Mouse (Mus musculus) cortical plate, adult 2 months (tissue): ENCODE data around the gene Adarb1. TPM values are rescaled to one million over a fixed set of nuclear protein-coding genes. Genes with fewer than 3 reads are reported as not detected.

Source experiments
- H3K27ac ChIP-seq: fragments of 200-500 bp; 2 replicates; pipeline ENCODE4 v1.5.1; 2012; ENCODE audit warnings: low read length, control low read depth, inconsistent platforms; ENCODE audit not compliant: insufficient read depth
- H3K4me1 ChIP-seq: fragments of 200-500 bp; 2 replicates; pipeline ENCODE4 v1.6.1; 2011; ENCODE audit warnings: low read length; ENCODE audit not compliant: control insufficient read depth, insufficient read depth
- H3K4me3 ChIP-seq: fragments of 200-500 bp; 2 replicates; pipeline ENCODE4 v1.5.1; 2011; ENCODE audit warnings: mild to moderate bottlenecking, low read length, control low read depth; ENCODE audit not compliant: insufficient read depth
- CTCF ChIP-seq: fragments of 200-500 bp; IDR thresholded peaks from 2 replicates; pipeline ENCODE4 v1.5.1; 2011; ENCODE audit warnings: mild to moderate bottlenecking, control low read depth, low read length; ENCODE audit not compliant: insufficient read depth; ENCODE audit errors: extremely low read depth
- POLR2A ChIP-seq: fragments of 200-500 bp; IDR thresholded peaks from 2 replicates; pipeline ENCODE4 v1.6.1; 2011; ENCODE audit warnings: mild to moderate bottlenecking, low read length, control low read depth; ENCODE audit not compliant: insufficient read depth; ENCODE audit errors: extremely low read depth
- polyA plus RNA-seq: library from polyadenylated mRNA; depleted of rRNA; stranded (reverse); fragments of >200 nt; gene quantifications from 2 replicates; pipeline ENCODE4 v1.2.3, GENCODE M21; 2012

Adarb1 gene
- polyA plus RNA-seq, 1 experiment = 105 TPM

DNA sequence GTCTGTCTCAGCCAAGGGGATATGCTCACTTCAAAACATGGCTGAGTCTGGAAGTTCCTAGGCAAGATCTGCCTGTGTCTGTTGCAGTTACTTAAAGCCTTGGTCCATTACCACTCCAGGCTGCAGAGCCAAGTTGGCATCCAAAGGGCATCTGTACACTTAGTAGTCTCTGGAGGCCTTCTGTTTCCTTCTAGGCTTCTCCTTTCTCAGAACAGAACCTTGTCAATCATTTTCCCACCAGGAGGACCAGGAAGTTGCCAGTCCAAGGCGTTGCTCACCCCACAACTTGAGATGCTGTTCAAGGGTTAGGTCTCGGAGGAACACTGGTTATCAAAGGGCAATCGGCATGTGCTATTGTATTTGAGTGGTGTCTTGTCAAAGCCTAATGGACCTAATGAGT lies 21.0 kb upstream of the Adarb1 start:
- Histone ChIP-seq H3K4me3 (no peak overlapping the region), H3K27ac (no peak overlapping the region), H3K4me1 (0 out of 2 replicates have a peak, but pooled peaks cover 3% of the 10 kb centered on the region)
- TF ChIP-seq CTCF (no peak), POLR2A (no peak)

DNA sequence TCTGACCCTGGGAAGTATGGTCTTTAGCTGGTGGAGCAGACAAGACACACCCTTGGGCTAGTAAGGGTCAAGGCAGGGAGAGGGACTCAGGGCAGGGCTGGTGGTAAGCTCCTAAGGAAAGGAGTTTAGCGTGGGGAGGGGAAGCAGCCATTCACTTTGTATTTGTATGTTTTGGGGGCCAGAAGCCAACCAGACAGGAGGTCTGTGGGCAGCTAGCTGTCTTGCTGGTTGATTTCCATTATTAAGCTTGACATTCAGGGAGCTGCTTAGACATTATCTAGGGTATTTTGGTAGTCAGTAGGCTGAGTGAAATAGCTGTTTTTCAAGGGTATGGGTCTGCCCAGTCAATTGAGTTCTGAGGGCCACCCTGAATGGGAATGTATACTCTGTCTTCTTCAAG lies 20.0 kb upstream of the Adarb1 start:
- Histone ChIP-seq H3K4me1 (peaks cover 6% of the 10 kb centered on the region), H3K27ac (no peak overlapping the region), H3K4me3 (no peak overlapping the region)
- TF ChIP-seq POLR2A (no peak), CTCF (no peak)

DNA sequence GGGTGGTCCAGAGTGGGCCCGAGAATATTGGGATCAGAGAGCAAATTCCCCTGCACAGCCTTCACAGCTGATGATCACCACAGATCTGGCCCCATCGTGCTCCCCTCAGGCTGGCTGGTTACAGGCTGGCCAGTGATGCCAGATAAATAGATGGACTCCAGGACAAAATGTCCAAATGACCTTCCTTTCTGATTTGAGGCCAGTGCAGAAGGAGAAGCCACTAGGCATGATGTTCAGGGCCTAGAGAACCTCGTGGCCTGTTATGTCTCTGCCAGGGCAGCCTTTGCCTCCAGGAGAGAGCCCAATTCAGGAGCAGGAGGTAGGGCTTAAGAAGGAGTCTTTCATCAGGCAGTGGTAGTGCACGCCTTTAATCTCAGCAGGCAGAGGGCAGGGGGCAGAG lies 17.3 kb upstream of the Adarb1 start:
- TF ChIP-seq CTCF = no peak
- TF ChIP-seq POLR2A = no peak
- no peak overlapping the region for H3K4me3 ChIP-seq
- peaks cover 6% of the 10 kb centered on the region for H3K4me1 ChIP-seq
- no peak overlapping the region for H3K27ac ChIP-seq

DNA sequence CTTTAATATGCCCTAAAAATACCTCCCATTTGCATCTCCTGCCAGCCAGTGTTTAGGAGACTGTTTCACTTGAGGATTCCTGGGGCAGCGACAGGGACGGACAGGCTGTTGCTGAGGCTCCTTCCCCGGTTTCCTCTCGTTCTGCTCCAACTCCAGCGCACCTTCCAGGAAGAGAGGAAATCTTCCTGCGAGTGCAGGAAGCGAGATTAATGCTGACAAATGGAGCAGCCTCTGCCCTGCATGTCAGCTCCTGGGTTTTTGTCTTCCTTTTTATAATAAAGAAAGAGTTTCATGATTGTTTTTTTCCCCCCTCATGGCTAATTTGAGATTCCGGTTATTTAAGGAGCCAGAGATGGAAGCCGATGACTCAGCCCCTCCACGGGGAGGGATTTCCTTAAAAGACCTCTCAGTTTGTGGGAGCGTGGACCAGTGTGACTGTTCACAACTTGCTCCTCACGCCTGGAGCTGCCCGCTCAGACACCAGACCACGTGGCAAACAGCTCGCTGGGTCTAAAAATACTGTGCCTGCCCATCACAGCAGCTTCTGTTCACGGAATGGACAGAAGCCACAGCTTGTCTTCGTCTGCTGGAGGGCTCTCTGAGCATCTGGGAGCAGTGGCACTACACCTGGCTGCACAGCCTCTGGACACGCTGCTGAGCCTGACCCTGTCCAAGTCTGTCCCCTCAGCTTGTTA lies 16.5 kb upstream of the Adarb1 start:
- Histone ChIP-seq H3K4me3 (no peak overlapping the region), H3K4me1 (peaks cover 6% of the 10 kb centered on the region), H3K27ac (0 out of 2 replicates have a peak overlapping the region, but pooled peaks have one; percentile 8)
- no peak for TF ChIP-seq CTCF
- TF ChIP-seq POLR2A = no peak

DNA sequence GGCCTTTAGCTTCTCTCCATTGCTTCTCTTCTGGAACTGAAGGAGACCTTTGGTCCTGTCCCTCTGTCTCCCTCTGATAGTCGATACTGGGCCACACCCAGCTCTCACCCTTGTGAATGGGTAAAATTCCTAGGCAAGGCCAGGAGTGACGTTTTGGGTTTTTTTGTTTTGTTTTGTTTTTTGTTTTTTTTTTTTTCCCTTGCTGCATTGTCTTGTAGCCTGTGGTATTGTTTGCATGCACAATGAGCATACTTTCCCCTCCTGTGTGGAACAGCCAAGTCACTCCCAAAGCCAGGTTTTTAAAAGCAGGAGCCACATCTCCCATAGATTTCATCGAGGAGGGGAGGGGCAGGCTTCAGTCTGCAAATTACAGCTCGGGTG lies 16.0 kb upstream of the Adarb1 start:
- Histone ChIP-seq H3K27ac (no peak overlapping the region), H3K4me1 (peaks cover 6% of the 10 kb centered on the region), H3K4me3 (no peak overlapping the region)
- no peak for TF ChIP-seq POLR2A
- no peak for TF ChIP-seq CTCF

DNA sequence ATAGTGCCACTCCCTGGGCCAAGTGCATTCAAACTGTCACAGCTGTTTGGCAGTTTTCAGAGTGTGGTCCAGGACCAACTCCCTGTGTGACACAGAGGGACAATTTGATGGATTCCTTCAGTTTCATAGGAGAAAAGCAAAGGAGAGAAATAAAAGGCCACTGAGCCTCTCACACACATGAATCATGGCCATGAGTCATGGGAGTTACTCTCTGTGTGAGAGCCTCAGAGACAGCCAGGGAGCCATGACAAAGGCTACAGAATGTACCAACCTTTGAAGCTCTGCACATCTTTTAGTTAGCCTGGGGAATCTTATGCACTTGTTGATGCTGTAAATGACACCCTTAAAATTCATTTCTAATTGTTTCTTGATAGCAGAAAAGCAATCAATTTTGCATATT lies 12.7 kb upstream of the Adarb1 start:
- peaks cover 6% of the 10 kb centered on the region for H3K4me1 ChIP-seq
- H3K27ac ChIP-seq = no peak overlapping the region
- no peak for TF ChIP-seq POLR2A
- no peak for TF ChIP-seq CTCF
- no peak overlapping the region for H3K4me3 ChIP-seq

DNA sequence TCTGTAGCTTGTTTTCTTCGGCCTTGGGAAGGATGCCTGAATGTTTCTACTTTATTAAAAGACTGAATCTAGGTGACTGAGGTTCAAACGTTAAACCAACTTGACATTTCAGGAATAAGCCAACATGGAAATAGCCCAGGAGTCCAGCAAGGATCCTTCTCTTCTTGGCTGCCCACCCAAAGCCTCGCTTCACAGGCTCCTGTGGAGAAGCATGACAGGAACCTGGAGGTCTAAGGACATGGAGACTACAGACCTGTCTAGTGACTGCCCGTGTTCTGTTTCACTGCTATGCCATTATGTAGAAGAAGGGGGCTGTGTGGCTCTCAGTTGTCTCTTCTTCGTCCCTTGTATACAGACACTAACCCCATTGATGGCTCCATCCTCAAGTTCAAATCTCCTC lies 11.9 kb upstream of the Adarb1 start:
- H3K27ac ChIP-seq = no peak overlapping the region
- TF ChIP-seq POLR2A (no peak), CTCF (no peak)
- no peak overlapping the region for H3K4me3 ChIP-seq
- peaks cover 3% of the 10 kb centered on the region for H3K4me1 ChIP-seq

DNA sequence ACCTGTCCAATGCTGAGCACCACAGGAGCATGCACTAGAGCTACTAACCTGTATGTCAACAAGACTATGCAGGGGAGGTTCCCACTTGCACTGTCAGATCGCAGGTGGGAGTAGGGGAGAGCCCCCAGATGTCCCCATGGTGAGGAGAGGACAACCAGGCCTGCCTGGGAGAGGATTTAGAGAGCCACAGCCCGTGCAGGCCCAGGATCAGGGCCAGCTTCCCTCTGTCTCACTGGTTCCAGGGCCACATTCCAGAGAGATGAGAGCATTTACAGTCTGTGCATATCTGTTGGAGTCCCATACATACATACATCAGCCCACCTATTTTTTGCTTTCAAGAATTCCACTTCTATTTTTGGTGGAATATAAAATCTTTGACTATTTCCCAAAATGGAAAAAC lies 9.5 kb upstream of the Adarb1 start:
- H3K4me3 ChIP-seq = no peak overlapping the region
- no peak overlapping the region for H3K27ac ChIP-seq
- no peaks in the 10 kb centered on the region for H3K4me1 ChIP-seq
- no peak for TF ChIP-seq CTCF

DNA sequence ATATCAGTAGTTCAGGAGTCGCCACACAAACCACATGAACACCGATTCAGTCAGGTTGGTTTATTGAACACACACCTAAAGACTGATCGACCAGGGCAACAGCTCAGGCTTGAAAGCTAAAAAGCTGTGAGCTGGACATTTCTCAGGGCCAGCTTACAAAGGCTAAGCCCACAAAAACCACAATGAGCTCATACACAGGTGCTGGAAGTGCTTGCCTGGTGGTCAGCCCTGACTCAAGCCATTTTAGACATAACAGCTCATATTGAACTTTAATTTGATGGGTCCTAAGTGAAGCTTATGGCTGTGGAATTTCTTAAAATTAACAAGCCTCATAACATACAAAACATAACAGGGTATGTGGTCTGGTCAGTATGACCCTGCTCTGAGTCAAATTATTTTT lies 2.1 kb upstream of the Adarb1 start:
- H3K4me3 ChIP-seq = no peak overlapping the region
- H3K27ac ChIP-seq = no peak overlapping the region
- TF ChIP-seq POLR2A (no peak), CTCF (no peak)
- H3K4me1 ChIP-seq = no peaks in the 10 kb centered on the region

DNA sequence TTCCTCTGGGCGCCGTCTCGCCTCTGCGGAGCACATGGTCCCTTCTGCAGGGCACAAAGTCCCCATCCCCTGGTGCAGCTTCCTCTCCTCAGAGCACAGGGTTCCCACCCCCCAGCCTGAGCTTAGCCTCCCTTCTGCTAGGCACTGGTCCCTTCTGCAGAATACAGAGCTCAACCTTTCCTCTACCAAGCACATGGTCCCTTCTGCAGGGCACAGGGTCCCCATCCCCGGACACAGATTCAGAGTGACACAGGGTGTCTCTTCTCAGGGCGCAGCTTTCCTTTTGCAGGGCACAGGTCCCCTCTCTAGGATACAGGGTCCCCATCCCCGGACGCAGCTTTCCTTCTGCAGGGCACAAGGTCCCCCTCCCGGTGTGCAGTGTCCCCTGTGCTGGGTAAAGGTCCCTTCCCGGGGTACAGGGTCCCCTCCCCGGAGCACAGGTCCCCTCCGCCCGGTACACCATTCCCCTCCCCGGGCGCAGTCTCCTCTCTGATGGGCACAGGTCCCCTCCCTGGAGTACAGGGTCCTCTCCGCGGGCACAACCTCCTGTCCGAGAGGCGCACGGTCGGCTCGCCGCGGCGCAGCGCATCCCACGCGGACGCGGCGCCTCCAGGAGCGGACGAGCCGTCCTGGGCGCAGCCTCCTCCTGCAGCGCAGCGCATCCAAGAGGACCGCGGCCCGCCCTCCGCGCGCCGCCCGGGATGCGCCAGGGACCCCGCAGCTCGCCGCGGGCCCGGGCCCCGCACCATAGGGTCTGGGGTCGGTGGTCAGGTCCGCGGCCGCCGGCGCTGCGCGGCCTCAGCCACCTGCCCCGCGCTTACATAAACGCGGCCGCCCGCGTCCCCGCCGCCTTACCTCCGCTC lies 599 bp downstream of the Adarb1 start:
- TF ChIP-seq POLR2A = no peak
- no peak for TF ChIP-seq CTCF
- Histone ChIP-seq H3K27ac (peak overlapping the region; percentile 74; the same call in 1 of the 2 replicates), H3K4me1 (peaks cover 1% of the 10 kb centered on the region; the same call in 1 of the 2 replicates), H3K4me3 (peak overlapping the region; percentile 72)
